Mouse (Mus musculus): ENCODE results near the gene D10Wsu102e.

Gene D10Wsu102e

GRCm38 (mm10) chr10:83359956-83360355 lies at the start of gene D10Wsu102e:
D10Wsu102e (plus strand) TSS chr10:83360221.
- peak; percentile 89 to 96 for DNase-seq (ENCODE audit: low spot score in 2 of 2)

DNA sequence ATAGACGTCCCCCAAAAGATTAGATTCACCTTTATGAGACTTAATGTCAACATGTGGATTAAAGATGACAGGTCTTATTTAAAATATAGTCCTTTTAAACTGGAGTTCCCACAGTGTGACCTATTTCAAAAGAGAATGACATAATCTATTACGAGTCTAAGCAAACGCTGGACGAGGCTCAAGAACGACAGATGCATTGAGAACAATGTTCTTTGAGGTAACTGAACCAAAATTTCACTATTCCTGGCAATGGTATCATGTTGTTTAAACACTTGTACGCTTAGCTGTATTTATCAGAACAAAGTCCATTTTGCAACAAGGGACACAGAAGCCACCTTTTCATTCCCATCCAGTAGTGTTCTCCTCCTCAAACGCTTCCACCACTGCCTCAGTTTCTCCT lies 49.7 kb upstream of the D10Wsu102e start:
- DNase-seq (ENCODE audit: low spot score in 2 of 2): no peak

GRCm38 (mm10) chr10:83313033-83313432 lies 47.0 kb upstream of the D10Wsu102e start:
- DNase-seq (ENCODE audit: low spot score in 2 of 2): no peak

DNA sequence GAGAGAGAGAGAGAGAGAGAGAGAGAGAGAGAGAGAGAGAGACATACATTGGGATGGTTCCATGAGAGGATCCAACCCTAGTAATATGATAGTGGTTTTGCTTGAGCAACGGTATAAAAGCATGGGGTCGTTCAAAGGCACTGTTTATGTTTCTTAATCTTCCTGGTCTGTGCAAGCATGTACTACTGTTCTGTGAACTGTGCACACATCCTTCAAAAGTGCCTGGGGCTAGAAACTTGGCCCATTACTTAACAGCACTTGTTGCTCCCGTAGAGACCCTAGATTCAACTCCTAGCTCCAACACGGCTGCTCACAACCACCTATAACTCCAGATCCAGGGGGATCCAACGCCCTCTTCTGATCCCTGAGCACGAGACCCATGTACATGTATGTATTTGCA lies 39.6 kb upstream of the D10Wsu102e start:
- DNase-seq (ENCODE audit: low spot score in 2 of 2): no peak

- no peak for DNase-seq (ENCODE audit: low spot score in 2 of 2)
Measured at GRCm38 (mm10) chr10:83320870-83321269, 39.2 kb upstream of the D10Wsu102e start.

GRCm38 (mm10) chr10:83321528-83321927 lies 38.5 kb upstream of the D10Wsu102e start:
- no peak for DNase-seq (ENCODE audit: low spot score in 2 of 2)

GRCm38 (mm10) chr10:83322551-83323100 lies 37.4 kb upstream of the D10Wsu102e start:
- DNase-seq (ENCODE audit: low spot score in 2 of 2): no peak

DNA sequence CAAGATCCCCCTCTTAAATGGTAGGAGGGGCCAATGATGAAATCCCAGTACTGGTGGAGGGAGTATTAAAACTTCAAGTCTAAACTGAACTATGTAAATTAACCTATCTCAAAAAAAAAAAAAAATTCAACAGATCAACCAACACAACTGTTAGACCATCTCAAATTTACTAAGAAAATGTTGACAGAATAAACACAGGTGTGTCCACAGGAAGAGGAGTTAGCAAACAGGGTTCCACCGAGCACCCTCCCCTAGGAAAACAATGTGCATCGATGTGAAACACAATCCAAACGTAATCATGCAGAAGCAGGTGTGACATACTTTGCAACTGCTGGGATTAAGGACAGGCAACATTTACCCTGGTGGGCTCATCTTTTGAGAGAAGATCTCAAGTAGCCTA lies 35.1 kb upstream of the D10Wsu102e start:
- DNase-seq (ENCODE audit: low spot score in 2 of 2): no peak

GRCm38 (mm10) chr10:83325903-83326302 lies 34.1 kb upstream of the D10Wsu102e start:
- no peak for DNase-seq (ENCODE audit: low spot score in 2 of 2)

GRCm38 (mm10) chr10:83326648-83327285 lies 33.3 kb upstream of the D10Wsu102e start:
- no peak for DNase-seq (ENCODE audit: low spot score in 2 of 2)

DNA sequence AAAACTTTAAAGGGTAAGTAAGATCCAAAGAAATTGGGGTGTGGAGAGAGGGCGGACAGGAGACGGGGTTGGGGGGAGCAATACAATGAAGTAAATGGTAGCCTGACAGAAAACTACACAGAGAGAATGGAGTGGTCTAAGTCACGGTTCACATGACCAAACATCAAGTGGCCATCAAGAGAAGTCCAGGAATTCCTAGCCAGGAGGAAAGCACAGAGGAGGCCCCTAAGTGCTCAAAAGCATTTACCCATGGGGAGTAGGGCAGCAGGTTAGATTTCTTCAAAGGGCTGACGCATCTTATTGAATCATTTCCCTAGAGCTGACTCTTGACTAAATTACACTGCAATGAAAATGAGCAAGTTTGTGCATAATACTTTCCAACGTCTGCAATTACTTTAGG lies 31.2 kb upstream of the D10Wsu102e start:
- DNase-seq (ENCODE audit: low spot score in 2 of 2): no peak

DNA sequence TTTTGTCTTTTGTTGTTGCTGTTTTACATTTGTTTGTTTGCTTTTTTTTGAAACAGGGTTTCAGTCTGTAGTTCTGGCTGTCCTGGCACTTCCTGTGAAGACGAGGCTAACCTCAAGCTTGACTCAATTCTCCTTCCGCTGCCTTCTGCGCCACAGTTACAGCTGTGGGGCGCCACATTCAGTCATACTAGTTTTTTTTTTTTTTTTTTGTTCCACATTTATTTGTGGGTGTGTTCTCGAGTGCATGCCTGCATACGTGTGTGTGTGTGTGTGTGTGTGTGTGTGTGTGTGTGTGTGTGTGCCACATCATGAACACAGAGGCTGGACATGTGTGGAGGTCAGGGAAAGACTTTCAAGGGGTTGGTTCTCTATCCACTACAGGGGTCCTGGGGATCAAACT lies 29.7 kb upstream of the D10Wsu102e start:
- DNase-seq (ENCODE audit: low spot score in 2 of 2): no peak

DNA sequence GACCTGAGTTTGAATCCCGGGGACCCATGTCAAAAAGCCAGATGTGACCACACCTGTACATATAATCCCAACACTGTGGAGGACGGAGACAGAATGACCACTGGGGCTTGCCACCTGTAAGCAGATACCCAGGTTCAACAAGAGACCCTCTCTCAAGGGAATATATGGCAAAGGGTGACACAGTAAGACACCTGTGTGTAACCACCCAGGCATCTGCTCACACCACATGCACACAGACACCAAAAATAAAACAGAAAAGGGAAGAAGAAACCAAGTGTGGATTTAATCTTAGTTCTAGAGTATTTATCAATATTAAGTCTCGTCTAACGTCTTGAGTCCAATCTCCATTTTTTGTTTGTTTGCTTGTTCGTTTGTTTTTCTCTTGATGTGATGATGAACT lies 28.2 kb upstream of the D10Wsu102e start:
- no peak for DNase-seq (ENCODE audit: low spot score in 2 of 2)

DNA sequence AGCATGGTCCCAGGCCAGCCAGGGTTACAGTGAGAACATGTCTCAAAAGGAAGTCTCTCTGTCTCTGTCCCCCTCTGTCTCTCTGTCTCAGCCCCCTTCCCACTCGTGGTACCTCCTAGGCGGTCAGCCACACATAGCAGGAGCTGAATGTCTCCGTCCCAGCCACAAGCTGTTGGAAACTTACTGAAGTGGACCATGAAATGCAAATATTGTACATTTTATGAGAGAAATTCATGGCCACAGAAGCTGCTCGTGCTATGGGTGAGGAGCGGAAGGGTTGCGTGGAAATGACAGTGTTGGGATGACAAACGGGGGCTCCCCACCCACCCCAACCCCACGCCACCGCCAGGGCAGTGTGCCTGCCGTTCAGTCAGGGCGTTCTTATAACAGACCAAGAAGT lies 27.4 kb upstream of the D10Wsu102e start:
- DNase-seq (ENCODE audit: low spot score in 2 of 2): no peak

GRCm38 (mm10) chr10:83336336-83336735 lies 23.7 kb upstream of the D10Wsu102e start:
- DNase-seq (ENCODE audit: low spot score in 2 of 2): no peak

- DNase-seq (ENCODE audit: low spot score in 2 of 2): peak; percentile 47 to 51
Measured at GRCm38 (mm10) chr10:83337159-83337951, 22.7 kb upstream of the D10Wsu102e start, which contains the start of gene Slc41a2. Slc41a2 (minus strand) TSS chr10:83337882.

DNA sequence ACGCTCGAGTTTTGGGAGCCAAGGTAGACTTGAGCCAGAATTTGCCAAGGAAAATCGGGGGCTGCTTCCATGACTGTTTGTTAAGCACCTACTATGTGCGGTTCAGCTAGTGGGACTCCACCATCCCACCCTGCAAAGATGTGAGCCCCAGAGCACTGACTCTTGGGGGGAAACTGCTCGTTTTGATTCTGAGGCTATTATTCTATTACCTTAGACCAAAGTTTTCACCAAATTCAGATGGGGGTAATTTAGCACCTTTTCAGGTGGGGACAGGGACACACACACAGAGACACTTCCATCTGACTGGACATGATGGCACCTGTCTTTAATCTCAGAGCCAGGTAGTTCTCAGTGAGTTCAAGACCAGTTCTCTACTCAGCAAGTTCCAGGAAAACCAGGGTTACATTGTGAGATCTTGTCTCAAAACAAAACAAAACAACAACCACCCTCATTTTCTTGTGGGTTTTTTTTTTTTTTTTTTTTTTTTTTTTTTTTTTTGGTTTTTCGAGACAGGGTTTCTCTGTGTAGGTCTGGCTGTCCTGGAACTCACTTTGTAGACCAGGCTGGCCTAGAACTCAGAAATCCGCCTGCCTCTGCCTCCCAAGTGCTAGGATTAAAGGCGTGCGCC lies 21.9 kb upstream of the D10Wsu102e start:
- no peak for DNase-seq (ENCODE audit: low spot score in 2 of 2)

DNA sequence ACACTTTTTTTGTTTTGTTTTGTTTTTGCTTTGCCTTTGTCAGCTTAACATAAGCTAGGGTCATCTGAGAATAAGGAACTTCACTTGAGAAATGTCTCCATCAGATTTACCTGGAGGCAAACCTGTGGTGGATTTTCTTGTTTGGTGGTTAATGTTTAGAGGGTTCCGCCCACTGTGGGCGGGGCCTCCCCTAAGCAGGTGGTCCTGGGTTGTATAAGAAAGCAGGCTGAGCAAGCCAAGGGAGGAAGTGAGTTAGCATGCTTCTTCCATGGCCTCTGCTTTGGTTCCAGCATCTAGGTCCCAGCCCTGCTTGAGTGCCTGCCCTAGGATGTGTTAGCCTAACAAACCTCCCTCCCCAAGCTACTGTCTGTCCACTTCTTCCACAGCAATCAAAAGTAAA lies 18.8 kb upstream of the D10Wsu102e start:
- DNase-seq (ENCODE audit: low spot score in 2 of 2): no peak

DNA sequence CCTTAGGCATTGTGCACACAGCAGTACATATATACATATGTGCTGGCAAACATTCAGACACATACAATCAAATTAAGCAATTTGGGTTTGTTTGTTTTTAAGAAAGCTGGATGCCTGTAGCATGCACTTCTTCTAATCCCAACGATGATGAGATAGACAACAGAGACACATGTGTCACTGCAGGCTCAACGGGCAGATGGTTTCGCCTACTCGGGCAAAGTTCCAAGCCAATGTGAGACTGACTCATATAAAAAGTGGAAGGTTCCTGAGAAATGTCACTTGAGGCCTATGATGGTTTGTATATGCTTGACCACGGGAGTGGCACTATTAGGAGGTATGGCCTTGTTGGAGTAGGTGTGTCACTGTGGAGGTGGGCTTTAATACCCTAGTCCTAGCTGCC lies 16.9 kb upstream of the D10Wsu102e start:
- DNase-seq (ENCODE audit: low spot score in 2 of 2): no peak

GRCm38 (mm10) chr10:83343828-83344685 lies 16.0 kb upstream of the D10Wsu102e start:
- no peak for DNase-seq (ENCODE audit: low spot score in 2 of 2)

- no peak for DNase-seq (ENCODE audit: low spot score in 2 of 2)
Measured at GRCm38 (mm10) chr10:83345693-83346358, 14.2 kb upstream of the D10Wsu102e start.
